Mouse (Mus musculus): Measurements from ENCODE around the gene Kif3c.

DNA sequence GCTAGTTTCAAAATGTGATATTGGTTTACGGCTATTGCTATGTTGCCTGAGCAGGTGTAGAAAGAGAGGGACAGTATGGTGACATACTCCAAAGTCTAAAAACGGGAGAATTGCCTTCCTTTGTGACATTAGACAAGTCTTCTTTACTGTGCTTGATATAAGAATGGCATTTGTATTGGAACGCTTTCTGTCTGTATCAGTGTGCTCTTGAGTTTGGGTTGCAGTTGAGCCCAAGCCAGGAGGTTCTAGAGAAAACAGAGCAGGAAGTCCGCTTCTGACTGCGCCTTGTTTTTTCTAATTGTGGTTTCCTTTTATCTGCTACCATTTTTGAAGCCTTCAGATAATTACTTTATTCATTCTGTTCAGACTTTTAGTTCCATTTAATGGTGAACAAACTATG is 76.4 kb downstream of the Kif3c start:
- no peak for TF ChIP-seq CTCF (IDR thresholded peaks at IDR 0.05; ENCODE audit: control insufficient read depth, insufficient read depth, insufficient replicate concordance, low read depth, low read length)
- TF ChIP-seq POLR2A (IDR thresholded peaks at IDR 0.05; ENCODE audit: control insufficient read depth, low read depth, low read length): no peak

Data from testis, adult 2 months (tissue).